Mouse (Mus musculus) B cell, adult 2 months (primary cell): ENCODE results near the gene Psma2.

Experiments
- DNase-seq, 2 experiments: peaks; one replicate each; pipeline ENCODE4 v3.0.0; 2022

The Psma2 gene

DNA sequence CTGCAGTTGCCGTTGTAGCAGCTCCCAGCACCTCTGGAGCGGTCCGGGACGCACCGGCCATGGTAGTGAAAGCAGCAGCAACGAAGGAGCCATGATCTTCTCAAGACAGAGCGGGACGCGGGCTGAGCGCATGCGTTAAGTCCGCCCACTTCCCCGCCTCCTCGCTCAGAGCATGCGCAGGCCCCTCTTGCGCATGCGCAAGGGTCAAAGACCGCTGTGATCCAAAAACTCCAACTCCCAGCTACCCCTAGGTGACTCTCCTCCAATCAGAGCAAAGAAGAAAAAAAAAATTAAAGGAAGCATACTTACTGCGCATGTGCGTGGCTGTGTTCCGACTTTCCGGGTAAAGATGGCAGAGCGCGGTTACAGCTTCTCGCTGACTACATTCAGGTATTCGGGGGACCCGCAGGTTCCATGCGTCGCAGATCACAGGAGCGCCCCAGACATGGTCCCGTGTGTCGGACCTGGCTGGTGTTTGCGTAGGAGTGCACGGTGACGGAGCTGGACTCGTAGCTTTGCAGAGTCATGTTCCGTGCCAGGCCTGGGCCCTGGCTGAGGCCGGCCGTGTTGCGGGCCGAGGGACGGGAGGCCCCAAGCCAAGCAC lies at the start of gene Psma2, which contains the start of gene Mrpl32:
Gene Psma2 (plus strand): TSS at position 315 of the 604 bp plus-strand sequence.
Gene Mrpl32 (minus strand): TSS at position 240 of the 604 bp plus-strand sequence.
- DNase-seq: peak; percentile 99

DNA sequence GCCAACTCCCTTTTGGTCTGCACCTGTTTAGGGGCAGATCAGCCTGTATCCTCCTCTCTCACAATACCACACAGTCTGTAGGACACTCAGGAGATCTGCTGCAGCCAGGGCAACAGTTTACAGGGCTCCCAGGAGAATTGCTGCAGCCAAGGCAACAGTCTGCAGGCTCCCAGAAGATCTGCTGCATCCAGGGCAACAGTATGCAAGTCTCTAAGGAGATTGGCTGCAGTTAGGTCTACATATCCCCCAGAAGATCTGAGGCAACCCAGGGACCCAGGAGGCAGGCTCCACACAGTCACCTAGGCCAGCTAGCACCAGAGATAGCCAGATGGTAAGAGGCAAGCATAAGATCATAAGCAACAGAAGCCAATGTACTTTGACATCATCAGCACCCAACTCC lies 38.9 kb upstream of the Psma2 start:
- DNase-seq: no peak

DNA sequence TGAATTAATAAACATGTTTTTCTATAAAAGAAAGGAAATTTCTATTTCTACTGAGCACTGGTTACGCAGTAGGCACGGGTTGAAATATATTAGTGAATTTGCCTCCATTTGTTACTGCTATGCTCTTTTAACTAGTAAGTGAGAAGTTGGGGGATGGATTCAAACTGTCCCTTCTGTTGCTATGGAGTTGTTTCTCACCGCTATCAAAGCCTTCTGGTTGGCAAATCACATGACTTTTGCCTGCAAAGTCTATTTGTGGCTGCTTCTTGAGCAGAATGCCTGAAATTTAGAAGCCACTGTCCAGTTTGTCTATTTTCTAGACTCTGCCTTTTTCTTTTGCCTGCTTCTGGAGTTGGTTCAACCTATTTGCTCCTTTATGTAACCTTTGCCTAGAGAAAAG lies 32.6 kb upstream of the Psma2 start:
- DNase-seq: no peak

DNA sequence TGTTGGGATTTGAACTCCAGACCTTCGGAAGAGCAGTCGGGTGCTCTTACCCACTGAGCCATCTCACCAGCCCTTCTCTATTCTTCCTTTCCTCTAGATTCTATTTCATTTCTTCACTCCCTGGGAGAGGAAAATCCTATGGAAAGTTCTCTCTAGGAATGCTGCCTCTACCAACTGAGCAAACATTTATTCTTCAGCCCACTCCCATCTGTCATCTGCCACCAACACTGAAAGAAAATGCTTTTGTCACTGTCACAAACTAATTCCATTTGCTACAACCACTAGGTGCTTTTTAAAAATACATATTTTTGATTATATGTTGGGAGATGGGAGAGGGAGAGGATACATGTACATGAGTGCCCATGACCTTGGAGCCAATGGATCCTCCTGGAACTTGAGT lies 10.3 kb upstream of the Psma2 start:
- DNase-seq: no peak

DNA sequence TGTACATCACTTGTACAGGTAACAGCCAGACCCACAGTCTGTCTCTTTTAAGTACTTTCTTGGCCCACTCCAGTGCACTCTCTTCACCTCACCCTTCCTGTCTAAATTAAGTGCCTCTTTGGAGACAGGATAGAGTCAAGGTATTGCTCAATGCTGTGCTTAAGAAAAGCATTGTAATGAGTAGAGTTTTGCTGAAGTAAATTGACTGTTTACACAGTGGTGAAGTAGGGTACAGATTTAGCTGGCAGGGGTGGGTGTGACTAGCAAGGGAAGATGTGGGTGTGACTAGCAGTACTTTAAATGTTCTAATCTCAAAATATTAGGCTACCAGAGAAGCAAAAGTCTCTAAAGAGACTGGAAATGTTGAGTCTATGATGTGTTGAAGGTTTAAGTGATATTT lies 5.4 kb upstream of the Psma2 start:
- no peak for DNase-seq

DNA sequence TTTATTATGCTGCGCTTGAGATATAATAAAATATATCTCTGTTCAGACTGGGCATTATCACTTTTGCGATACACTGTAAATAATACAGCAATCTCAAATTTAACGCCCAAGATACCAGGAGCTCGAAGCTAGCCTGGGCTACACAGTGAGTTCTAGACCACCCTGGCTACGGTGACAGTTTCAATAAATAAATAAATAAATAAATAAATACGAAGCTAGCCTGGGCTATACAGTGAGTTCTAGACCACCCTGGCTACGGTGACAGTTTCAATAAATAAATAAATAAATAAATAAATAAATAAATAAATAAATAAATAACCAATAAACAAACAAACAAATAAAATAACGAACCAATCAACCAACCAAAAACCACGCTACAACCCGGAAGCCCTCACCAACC lies 577 bp upstream of the Psma2 start:
- no peak for DNase-seq

DNA sequence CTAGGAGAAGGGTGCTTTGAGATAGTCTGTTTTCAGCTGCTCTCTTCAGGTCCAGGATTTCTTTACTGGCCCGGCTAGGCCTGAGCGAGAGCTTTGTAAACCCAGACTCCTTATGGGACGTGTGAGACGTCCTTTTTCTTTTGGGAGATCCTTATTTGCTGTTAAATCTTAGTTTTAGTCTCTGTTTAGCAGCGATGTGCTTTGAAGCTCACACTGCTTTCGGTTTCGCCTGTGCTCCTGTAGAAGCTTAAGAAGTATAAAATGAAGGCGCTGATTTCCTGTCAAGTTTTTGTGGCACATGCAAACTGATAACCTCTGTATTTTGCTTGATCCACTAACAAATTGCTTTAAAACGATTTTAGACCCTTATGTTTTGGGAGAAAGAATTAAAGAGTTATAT lies 513 bp downstream of the Psma2 start:
- no peak for DNase-seq

DNA sequence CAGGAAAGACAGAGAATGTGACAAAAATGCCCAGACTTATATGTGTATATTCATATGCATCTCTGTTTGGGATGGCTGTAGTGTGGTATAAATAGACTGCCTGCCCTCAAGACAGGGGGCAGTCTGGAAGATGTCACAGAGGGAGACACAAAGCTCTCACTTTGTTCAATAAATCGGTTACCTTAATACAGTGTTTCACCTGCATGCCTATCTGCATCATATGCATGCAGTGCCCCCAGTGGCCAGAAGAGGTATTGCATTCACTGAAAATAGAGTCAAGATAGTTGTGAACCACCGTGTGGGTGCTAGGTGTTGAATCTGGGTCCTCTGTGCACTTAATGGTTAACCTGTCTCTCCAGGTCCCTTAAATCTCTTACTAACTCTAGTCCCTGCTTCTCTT lies 5.7 kb downstream of the Psma2 start:
- DNase-seq: peak; percentile 84 to 87

DNA sequence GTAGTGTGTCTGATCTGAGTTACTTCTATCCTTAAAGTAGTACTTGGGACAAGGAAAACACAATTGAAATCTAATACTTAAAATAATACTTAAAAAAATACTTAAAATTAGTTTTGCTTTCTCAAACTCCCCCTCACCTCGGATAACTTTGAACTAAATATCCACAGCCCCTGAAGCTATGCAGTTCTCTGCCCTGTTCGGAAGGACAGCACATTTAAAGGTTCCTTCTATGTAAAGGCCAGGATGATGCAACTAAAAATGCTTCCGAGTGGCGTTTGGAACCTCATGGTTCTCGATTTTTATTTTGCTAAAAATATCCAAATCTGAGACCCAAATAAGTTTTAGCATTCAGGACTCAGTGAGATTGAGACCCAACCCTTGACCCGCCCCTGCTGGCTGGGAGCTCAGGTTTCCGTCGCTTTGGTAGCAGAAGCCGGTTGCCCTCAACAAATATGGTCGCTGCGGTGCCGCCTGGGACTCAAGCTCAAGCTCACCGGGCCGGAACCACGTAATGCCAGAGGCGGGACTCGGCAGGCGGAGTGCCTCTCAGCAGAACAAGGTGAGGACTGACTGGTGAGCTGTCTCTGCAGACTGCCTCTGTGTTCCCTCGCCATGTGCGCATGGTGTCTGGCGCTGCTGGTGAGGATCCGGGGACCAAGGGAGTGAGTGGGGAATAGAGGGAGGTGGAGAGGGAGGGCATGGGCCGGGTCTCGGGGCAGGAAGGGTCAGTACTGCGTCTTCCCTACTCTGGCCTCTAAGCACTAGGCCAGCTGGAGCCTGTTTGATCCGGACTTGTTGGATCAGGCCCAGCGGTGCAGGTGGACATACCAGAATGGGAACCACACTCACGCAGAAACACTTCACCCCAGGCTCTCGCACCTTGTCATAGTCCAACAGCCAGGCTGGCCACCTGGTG lies 16.9 kb downstream of the Psma2 start, which contains the start of gene AW209491:
Gene AW209491 (plus strand): TSS at position 429 of the 916 bp plus-strand sequence.
- peak; percentile 89 for DNase-seq

DNA sequence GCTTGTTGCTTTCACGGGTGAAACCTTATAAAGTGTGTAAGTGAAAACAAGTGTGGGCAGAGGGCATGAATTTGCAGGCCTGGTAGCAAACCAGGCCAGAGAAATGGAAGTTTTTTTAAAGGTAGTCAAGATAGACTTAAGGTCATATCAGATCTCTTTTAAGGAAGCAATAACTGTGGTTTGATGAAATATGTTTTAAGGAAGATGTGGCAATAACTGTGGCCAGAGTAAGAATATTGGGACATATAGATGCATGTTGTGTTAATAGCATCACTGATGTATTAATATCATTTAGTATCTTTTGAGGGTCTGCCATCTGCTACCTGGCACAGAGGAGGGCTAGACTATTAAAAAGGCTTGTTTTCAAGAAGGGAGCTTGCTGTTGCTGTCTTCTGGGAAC lies 27.0 kb downstream of the Psma2 start:
- DNase-seq: no peak

DNA sequence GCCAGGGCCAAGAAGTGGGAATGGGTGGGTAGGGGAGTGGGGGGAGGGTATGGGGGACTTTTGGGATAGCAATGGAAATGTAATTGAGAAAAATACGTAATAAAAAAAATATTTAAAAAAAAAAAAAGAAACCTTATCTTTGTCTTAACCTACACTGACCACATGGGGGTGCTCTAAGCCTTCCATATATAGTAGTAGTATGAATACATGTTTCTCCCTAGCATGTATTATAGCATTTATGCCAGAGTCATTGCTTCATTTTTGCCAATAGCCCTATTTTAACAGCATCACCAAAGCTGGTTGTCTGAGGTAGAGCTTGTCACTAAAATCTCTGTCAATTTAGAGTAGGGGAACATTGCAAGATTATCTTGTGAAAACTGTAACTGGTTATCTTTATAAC lies 36.3 kb downstream of the Psma2 start:
- peak; percentile 10 to 15 for DNase-seq

DNA sequence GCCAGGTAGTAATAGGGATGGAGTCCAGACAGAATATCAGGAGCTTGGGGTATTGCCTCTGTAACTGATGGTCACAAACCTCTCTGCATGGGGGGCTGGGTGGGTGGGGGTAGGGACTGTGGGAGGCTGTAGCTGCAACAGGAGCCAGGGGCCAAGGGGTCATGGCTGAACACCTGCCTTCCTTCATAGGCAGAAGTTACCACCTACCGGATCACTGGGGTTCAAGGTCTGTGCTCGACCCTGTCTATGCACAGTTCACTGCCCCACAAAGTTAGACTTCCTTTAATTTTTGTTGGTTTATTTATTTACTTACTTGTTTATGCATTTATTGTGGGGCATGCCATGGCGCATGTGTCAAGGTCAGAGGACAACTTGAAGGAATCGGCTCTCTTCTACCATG lies 54.1 kb downstream of the Psma2 start:
- DNase-seq: no peak

DNA sequence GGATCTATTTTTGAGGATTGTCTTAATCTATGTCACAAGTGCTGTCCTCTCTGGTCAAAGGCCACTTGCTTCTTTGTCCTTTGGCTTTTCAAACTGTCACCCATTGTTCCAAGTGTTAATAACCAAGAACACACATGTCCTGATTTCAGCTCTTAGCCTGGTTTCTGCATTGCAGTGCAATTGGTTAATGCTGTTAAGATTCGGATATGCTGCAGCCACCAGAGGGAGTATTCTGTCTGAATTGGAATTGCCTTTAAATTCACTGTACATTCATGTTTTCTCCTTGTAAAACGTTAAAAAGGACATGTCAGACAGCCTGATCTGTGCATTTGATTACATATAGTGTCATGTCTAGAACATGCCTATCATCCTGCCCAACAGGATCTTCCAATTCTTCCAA lies 57.3 kb downstream of the Psma2 start:
- no peak for DNase-seq

DNA sequence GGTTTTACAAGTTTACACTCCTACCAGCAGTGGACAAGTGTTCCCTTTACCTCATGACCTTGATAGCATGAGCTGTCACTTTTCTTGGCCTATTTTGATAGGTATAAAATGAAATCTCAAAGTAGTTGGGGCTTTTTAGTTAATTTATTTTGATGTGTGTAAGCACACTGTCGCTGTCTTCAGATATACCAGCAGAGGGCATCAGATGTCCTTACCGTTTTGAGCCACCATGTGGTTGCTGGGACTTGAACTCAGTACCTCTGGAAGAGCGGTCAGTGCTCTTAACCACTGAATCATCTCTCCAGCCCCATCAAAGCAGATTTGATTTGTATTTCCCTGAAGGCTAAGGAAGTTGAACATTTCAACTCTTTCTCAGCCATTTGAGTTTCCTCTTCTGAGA lies 75.9 kb downstream of the Psma2 start:
- no peak for DNase-seq

DNA sequence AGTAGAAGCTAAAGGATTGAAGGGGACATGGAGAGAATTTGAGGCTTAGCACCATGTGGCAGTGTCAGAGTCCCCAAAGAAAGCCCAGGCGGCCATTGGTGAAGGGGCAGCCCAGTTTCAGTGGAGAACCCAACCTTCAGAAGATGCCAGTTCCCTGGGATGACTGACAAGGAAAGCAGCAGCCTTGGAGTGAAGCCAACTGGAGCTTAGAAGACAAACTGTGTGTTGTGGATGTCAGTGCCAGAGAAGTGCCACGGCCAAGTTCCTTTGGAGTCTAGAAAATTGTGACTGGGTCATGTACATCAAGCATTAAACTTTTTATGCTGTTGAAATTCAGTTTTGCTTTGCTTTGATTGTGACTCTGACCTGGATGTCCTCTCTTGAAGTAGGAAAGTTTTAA lies 103.8 kb downstream of the Psma2 start:
- no peak for DNase-seq

DNA sequence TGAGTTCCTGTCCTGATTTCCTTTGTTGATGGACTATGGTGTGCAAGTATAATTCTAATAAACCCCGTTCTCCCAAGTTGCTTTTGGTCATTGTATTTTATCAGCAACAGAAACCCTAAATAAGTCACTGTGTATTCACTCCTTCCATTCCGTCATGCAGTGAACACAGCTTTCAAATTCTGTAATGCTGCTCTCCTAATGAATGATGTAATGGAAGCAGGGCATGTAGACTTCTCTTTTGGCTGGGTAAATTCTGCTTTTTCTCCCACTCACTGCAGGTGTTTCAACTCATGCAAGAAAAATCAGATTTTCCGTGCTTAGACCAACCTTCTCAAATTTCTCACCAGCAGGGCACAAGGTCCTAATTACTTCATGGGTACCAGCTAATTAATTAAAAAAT lies 104.7 kb downstream of the Psma2 start:
- DNase-seq: no peak
